Mouse (Mus musculus): ENCODE results near the gene Tceal8. TPM values are rescaled to one million over a fixed set of nuclear protein-coding genes. Genes with fewer than 3 reads are reported as not detected.
"Not testable (repeated sequence)": the region's sequence is repeated elsewhere in the genome, so short reads cannot be mapped to it uniquely, and the experiment has no call there.

Gene Tceal8
- total RNA-seq (2021), result 10 to 100 TPM; 57.8 to 61.6 TPM

DNA sequence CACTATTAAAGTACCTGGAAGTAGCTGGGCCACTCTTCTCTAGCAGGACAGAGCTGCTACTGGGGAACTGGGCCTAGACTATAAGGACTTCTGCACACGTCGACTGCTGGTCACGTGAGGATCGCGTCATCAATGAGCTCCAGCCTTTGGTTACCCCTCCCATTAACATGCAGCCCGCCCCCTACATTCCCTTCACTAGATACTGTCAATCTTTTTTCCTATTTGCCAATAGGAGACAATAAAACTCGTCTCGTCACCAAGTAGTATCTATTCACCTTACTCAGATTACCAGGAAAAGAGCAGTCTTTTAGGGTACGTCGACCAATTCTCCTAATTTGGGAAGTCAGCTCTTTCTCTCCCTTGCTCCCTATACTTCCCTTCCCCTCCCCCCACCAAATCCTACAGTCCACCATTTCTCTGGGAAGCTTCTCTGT, at the start of gene Tceal8:
Gene Tceal8 (minus strand): TSS at position 225 of the 434 bp plus-strand sequence.
- intact Hi-C loops (cut with DNase I), result no loop called here

DNA sequence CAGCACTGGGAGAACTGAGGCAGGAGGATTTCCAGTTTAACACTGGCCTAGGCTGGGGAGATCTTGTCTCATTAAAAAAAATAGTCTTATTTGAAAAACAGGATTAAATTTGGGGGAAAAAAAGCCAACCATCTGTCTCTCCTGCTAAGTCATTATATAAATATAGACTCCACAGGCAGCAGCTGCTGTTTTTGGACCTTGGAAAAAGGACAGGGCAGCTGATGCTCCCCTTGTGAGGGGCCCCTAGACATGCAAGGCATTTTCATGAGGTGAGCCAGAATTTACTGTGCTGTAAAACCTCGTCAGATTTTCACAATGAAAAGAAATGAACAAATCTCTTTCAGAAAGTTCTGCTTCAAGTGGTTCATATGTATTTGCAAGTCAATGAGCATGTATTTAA, 44.2 kb upstream of the Tceal8 start:
- DNase-seq, result no peak
- intact Hi-C loops (cut with DNase I), result no loop called here

More for the DNA sequence above, at the start of gene Tceal8:
- DNase-seq, result peak; percentile 84 to 86

DNA sequence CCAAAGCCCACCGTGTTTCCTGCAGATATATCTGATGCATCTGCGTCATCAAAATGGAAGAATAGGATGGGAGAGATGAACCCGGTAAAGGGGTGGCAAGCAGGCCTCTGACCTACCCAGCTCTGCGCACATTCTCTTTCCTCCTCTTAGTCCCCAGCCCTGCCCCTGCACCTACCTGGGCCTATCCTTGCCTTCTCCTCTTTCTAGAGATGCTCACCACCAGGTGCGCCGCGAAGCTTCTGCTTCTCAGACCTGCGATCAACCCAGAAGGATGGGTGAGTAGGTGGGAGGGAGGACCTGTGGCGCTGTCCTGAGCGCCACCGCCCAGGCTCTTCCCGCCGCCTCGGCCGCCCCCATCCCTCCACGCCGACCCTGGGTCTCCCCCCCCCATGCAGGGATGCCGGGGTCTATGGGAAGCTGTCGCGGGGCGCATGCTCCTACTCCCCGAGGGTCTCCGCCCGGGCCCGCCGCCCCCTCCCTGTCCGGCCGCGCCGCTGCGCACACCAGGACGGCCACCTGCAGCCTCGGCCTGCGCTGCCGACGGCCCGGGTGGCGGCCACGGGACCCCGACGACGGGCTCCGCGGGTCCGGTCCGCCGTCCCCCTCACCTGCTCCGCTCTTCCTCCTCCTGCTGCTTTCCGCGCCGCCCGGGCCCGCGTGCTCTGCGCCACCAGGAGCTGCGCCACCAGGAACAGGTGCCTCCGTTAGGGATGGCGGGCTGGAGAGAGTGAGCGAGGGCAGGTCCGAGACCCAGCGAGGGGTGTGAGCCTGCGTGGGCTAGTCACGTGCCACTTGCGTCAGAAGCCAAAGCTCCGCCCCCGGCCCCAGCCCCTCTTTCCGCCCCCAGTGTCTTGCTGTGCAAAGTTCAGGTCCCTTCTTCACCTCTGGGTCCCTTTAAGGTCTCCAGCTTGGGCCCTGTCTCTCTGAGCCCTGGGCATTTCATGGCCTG, 42.9 kb upstream of the Tceal8 start, which contains the start of the genes Tceal7 and Bex1:
Gene Tceal7 (plus strand): TSS at position 51 of the 949 bp plus-strand sequence.
Gene Bex1 (minus strand): TSS at position 785 of the 949 bp plus-strand sequence.
- intact Hi-C loops (cut with DNase I); DNase-seq: not testable (repeated sequence)

DNA sequence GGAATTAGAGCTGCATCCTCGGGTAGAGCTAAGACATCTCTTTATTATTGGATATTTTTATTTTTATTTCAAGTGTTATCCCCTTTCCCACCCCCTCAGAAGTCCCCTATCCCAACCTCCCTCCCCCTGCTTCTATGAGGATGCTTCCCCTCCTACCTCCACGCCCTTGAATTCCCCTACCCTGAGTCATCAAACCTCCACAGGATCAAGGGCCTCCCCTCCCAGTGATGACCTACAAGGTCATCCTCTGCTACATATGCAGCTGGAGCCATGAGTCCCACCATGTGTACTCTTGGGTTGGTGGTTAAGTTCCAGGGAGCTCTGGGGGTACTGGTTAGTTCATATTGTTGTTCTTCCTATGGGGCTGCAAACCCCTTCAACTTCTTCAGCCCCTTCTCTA, 41.3 kb upstream of the Tceal8 start:
- no peak for DNase-seq
- intact Hi-C loops (cut with DNase I), result no loop called here

DNA sequence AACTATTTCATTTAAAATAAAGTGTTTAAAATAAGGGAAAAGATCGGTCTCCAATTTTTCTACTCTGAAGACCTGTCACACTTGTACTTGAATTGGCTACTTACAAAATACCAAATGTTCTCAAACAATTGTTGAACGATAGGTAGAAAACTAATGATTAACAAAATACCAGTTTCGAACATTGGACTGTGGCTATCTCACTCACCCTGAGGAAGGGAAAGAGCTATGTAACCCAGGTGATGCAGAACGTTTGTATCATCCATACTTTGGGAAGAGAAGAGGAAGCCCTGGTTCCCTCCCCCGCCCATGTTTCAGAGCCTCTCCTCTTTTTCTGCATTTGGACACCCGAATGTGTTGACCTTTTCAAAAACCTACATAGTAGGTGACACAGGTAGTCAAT, 32.3 kb upstream of the Tceal8 start:
- DNase-seq, result no peak
- intact Hi-C loops (cut with DNase I), result no loop called here

DNA sequence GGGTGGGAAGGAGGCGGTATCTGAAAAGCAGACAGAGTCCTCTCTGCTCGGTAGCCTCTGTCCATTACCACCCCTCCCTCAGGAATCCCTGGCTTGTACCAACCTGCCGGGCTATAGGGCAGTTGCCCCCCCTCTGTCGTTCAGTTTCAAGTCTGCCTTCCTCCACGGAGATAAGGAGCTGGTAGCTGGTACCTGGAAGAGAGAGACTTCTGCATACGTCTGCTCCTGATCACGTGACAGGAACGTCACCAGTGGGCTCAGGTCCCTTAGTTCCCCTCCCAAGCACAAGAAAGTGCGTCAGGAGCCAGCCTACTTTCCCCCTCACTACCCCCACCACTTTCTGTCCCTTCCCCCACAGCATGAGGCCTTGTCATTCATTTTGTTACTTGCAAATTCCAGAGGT, 31.5 kb upstream of the Tceal8 start, which contains the start of gene Tceal5:
Gene Tceal5 (minus strand): TSS at position 213 of the 403 bp plus-strand sequence.
- intact Hi-C loops (cut with DNase I), result no loop called here

DNA sequence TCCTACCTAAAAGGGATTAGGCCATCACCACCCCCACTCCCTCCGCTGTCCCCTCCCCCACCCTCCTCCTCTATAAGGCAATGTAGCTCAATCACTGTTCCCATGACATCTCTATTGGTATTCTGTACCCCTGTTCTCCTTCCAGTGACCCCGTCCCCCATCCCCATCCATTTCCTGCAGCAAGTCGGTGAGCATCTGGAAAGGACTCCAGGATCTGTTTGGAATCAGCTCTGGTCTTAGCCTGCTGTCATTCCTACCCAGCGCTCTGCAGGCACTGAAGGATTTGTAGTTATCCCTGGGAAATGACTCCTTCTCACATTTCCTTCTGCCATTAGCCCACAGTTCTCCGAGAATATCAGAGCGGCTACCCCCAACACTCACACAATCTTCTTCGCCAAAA, 31.1 kb upstream of the Tceal8 start:
- intact Hi-C loops (cut with DNase I), result no loop called here
- DNase-seq, result peak in 1 of 2 experiments; percentile 6

More for the DNA sequence above, 31.5 kb upstream of the Tceal8 start, which contains the start of gene Tceal5:
- peak; percentile 13 to 23 for DNase-seq

DNA sequence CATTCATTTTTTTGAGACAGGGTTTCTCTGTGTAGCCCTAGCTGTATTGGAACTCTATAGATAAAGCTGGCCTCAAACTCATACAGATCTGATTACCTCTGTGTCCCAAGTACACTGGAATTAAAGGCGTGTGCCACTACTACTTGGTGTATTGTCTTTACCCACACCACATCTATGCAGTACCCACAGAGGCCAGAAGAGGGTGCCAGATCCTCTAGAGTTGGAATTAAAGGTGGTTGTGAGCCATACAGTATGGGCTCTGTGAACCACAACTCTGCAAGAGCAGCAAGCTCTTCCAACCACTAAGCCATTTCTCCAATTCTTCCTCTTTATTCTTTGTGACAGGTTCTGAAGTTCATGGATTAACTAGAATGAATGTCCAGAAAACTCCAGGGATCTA, 24.7 kb upstream of the Tceal8 start:
- peak in 1 of 2 experiments; percentile 29 for DNase-seq
- intact Hi-C loops (cut with DNase I), result loop anchor here (1.0 to 5.0 kb wide), 2 partner anchors 107 to 125 kb away; no protein-coding TSS in a partner anchor

DNA sequence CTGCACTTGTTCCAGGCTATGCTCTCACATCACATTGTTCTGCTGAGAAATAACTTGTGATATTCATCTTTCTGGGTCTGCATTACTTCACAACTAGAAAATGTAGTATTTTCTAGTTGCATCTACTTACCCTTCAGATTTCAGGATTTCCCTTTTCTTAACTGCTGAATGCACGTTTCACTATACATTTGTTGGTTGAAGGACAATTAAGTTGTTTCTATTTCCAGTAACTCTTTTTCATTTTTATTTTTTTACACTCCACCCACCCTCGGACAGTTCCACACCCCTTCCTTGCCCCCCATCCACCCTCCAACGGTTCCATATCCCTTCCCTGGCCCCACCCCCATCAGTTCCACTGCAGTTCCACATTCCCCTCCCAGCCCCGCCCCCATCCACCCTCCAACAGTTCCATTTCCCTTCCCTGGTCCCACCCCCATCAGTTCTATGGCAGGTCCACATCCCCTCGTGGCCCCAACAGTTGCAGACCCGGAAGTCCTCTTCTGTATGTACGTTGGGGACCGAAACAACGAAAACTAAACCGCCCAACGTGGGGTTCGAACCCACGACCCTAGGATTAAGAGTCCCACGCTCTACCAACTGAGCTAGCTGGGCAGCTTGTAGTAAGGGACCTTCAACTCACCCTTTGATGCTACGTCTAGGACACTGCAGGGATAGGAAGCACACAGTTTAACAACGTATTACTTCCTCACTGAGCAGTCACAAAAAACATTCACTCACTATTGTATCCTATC, 23.2 kb upstream of the Tceal8 start:
- intact Hi-C loops (cut with DNase I), result loop anchor here (5.0 kb wide), 1 partner anchor 127 kb away; no protein-coding TSS in a partner anchor

DNA sequence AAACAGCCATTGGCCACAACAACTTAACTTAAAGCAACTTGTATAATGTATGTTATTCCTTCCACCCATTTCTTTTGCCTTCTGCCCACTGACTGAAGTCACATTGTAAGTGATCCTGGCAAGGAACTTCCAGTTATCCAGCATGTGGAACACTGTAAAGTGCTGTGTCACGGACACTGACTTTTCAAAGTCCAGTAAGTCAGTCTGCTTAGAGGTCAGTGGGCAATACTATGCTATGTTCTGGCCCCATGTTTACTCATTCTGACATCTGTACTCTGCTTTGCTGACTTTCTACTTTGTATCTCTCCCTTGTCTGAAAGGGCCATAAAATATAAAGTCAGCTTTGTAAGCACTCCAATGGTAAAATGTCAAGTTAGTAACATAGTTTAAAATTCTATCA, 11.0 kb upstream of the Tceal8 start:
- intact Hi-C loops (cut with DNase I), result no loop called here
- no peak for DNase-seq

More for the DNA sequence above, 23.2 kb upstream of the Tceal8 start:
- no peak for DNase-seq

DNA sequence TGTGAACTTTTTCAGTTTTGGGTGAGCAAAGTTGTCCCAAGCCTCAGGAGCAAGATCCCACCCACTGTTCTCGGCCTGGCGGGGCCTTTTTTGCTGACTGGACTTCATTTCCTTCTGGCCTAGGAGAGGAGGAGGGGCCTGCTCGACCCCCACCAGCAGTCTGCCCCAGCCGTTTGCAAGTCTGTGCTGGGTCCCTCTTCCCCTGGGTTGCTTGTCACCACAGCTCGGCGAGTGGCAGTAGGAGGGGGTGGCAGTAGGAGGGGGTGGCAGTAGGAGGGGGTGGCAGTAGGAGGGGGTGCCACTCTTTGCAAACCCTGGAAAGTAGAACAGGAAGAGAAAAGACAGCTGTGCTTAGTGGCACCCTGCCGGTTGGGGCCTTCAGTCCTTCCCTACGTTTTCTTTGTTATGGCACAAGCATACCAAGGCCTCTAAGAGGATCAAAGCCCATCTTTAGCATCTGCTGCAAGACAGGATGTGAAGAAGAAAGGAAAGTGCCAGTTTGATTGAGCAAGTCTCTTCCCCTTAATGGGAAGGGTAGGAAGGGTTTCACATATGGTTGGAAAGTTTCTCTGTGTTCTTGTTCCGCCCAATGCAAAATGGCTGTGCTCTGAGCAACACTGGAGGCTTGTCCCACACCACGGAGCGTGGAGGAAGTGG, 8.9 kb upstream of the Tceal8 start:
- no peak for DNase-seq
- intact Hi-C loops (cut with DNase I), result no loop called here

DNA sequence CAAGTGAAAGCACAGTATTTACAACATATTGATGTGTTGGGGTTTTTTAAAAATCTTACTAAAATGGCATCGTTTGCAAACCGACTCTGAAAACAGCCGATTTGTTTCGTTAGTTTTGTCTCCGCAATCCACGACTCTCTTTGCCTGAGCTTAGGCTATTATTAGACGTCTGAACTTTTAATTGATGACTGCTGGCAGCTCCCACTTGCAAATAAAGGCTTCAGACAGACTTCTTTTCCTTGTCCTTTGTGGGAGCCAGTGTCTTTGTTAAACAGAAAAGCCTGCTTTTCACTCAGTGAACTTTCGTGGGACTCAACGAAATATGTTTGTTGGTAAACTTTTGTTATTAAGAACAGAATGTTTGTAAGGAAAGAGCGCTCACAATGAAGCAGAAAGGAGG, 644 bp upstream of the Tceal8 start:
- intact Hi-C loops (cut with DNase I), result no loop called here
- DNase-seq, result peak; percentile 11

DNA sequence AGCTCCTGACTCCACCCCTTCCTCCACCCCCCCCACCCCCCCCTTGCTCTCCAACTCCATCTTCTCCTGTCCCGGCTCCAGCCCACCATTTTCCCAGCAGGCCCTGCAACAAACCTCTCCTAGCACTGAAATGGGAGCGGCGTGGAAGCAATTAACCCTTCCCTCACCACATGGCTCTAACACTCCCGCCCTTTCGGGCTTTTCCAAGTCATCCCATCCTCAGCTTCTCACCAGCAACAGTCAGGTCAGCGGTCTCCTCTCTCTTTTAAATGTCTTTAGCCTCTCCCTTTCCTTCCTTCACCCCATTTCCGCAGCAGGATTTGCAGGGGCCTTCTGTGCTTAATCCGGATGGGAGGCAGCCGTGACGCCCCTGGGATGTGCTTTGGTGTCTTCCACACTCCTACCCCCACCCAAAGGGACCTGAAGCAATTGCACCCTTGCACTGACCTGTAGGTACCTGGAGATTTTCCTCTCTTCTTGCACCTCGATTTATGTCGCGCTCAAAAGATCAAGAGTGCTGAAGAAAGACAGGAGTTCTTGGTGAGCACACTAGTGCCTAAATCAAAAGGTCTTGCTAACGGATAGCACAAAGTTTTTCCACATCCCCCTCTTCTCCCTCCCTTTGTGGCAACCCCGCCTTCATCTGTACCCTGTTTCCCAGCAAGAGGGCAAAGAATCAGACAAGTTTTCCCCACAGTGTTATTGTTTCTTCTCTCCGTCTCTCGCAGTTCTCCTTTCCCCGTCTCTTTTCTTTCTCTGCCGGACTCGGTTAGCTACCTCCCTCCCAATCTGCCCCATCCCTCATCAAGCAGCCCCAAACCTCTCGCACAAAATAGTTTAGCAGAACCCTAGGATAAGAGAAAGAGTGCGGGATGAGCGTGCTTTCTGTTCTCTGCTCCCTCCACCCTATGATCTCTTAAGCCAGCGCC, 689 bp downstream of the Tceal8 start:
- peak; percentile 73 to 77 for DNase-seq
- intact Hi-C loops (cut with DNase I), result no loop called here

DNA sequence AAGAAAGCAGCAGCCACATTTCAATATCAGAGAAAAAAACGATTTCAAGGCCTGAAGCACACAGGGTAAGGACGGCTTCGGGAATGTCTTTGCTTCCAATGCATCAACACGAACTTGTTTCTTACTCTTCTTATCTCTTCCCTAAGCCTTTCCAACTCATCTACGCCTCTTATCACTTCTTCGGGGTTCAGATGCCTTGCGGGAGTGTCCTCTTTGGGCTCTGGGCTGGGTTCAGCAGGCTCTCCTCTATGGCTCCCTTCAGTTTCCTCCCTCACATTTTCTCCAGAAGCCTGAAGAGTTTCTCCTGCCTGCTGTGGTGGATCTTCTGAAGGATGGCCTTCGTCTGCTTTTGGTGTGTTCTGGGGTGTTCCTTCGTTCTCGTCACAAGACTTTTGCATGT, 1.5 kb downstream of the Tceal8 start:
- intact Hi-C loops (cut with DNase I), result no loop called here
- peak; percentile 2 to 13 for DNase-seq

DNA sequence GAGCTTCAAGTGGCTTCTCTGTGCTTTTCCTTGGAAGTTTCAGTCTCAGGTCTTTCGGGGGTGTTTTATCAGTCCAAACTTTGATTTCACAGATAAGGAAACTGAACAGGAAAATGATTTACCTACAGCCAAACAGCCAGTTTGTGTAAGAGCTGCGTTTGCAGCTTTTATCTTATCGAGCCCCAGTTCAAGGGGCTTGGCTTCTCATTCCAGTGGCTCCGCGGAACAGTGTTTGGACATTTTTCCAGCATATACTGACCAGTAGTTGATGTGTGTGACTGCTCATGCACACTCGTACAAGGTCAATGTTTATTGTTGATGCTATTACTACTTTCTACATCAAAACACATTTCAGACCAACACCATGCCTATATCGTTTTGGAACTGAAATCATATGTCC, 27.9 kb downstream of the Tceal8 start:
- peak in 1 of 2 experiments; percentile 2 for DNase-seq
- intact Hi-C loops (cut with DNase I), result no loop called here

DNA sequence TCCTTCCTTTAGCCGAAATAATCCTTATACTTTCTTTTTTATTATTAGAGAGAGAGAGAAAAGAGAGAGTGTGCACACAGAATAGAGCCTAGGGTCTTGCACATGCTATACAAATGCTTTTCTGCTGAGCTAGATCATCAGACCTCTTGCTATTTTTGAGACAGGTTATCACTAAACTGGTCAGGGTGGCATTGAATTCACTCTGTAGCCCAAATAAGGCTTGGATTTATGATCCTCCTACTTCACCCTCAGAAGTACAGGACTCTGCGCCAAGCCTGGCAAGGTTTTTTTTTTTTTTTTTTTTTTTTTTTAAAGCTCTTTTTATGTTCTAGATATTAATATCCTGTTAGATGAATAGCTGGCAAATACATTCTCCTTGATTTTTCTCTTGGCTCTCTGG, 28.4 kb downstream of the Tceal8 start:
- intact Hi-C loops (cut with DNase I), result no loop called here
- DNase-seq, result peak in 1 of 2 experiments; percentile 0

DNA sequence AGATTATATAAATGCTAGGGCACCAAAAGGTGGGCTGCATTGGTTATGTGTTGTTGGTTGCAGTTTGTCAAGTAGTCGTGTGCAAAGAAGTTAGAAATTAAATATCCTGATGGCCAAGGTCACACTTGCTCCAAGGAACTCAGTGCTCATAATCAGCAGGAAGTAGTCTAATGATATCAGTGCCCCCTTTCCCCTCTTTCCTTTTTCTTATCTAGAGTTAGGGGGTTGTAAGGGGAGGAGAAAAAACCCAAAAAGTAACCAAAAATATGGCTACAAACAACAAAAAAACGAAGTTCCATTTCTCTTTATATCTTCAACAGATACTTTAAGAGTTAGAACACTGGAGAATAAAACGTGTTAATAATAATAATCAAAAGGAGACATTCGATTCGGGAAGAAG, 30.8 kb downstream of the Tceal8 start:
- intact Hi-C loops (cut with DNase I), result no loop called here
- DNase-seq, result no peak

DNA sequence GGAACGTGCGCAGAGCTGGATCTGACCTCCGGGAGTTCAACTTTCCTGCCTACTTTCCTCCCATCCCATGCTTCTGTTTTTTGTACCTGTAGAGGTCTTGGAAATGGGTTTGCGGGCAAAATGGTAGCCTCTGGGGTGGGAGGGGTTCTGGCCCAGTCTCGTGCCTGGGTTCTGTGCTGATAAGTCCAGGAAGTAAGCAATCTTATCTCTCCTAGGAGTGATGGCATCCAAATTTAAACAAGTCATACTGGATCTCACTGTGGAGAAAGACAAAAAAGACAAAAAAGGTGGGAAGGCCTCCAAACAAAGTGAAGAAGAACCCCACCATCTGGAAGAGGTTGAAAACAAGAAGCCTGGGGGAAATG, 32.5 kb downstream of the Tceal8 start:
- intact Hi-C loops (cut with DNase I); DNase-seq: not testable (repeated sequence)

All from heart, postnatal 10 days (tissue).